Mouse (Mus musculus) layer of hippocampus, adult 9-10 months (tissue): ENCODE results near the gene Armc2.
A peak's percentile ranks its signal among the peaks of the same experiment; 100 is the strongest.

Experiments used
- DNase-seq: peaks from one replicate; pipeline ENCODE4 v3.0.0; 2022; ENCODE audit warnings: low spot score

Armc2 gene

DNA sequence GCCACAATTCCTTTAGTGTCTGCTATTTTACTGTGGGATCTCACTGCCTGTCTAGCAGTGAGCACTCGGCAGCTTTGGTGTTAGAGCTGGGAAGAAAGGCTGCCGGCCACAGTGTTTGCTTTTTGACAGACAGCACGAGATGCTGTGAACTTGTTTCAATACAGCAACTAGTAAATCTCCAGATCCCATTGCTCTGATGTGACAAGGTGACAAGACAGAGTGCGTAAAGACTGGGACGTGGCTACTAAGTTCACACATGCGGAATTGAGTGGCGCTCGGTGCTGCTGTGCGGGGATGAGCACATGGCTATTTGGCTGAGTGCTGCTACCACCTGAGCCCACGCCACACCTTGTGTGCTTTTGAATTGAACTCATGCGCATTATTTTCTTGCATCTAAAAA, 110.8 kb downstream of the Armc2 start:
- no peak for DNase-seq

DNA sequence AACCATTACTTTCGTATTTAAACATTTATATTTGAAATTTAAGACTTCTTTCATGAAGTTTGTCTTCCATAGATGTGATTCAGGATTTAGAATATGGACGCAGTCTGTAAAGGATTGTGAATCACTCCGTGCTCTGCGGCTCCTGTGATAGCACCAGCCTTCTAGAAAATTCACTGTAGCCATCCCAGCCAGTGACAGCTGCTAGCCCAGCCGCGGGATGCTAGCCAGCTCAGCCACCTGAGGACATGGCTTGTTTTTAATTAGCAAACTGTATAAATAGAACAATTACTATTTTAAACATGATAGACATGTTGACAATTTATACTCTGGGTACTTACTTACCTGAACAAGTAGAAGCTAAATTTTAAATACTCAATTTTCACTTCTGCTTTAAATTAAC, 116.4 kb downstream of the Armc2 start:
- no peak for DNase-seq

DNA sequence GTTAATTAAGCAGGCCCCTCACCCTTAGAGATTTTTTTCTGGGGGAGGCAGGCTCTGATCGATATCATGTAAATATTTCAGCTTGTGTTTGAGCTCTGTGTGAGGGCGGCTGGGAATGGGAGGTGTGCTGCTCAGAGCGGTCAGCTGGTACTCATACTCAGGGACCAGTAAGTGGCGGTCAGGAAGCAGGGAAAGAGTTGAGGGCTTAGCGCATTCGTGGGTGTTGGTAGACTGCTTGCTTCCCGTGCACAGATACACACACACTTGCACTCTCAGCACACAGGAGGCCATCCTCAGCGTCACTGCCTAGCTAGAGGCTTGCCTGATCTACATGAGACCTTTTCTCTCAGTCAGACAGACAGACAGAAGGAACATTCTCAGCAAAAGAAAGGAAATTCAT, 116.8 kb downstream of the Armc2 start:
- DNase-seq, result no peak

GRCm38 (mm10) chr10:41896865-41897264, 121.4 kb downstream of the Armc2 start:
- DNase-seq, result no peak

DNA sequence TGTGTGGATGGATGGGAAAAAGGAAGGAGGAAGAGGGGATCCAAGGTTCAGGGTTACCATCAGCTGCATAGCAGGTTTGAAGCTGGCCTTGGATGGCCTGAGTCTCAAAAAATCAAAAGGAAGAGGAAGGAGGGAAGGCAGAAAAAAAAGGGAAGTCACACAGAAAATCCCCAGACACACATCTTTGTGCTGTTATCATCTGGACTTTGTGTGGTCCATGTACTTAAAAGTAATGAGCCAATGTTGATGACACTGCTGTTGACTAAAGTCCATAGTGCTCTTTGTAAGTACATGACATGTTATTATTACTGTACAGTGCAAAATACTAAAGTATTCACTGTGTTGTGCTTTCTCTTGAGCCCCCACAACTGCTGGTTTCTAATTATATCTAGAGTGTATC, 121.8 kb downstream of the Armc2 start:
- no peak for DNase-seq

- no peak for DNase-seq
Measured at GRCm38 (mm10) chr10:41893433-41894411, 124.5 kb downstream of the Armc2 start.

GRCm38 (mm10) chr10:41891312-41891711, 126.9 kb downstream of the Armc2 start:
- no peak for DNase-seq

GRCm38 (mm10) chr10:41890537-41890936, 127.7 kb downstream of the Armc2 start:
- no peak for DNase-seq

GRCm38 (mm10) chr10:41889566-41889965, 128.7 kb downstream of the Armc2 start:
- no peak for DNase-seq

DNA sequence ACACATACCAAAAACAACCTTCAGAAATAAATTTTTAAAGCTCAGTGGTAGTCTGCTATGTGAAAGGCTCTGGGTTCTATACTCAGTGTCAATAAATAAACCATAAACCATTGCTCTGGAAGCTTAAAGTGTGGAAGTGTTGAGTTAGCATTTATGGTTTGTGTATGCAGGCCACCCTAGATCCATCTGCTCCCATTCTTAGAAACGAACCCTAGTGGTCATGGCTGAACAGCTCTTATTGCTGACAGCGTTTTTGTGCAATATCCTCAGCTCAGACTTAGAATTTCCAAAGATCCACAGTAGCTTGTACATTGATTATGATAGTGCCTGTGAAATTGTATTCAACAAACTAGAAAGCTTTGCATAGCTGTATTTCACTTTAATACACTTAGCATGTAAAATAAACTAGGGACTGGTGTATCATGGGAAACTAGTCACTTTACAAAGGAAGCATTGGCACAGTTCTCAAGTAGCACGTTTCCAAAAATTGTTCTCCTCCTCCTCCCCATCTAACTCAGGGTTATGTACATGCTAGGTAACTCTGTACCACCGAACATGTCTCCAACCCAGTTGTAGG, 129.8 kb downstream of the Armc2 start:
- DNase-seq, result no peak

- DNase-seq, result peak; percentile 53
Measured at GRCm38 (mm10) chr10:41887080-41887821, 131.0 kb downstream of the Armc2 start.

DNA sequence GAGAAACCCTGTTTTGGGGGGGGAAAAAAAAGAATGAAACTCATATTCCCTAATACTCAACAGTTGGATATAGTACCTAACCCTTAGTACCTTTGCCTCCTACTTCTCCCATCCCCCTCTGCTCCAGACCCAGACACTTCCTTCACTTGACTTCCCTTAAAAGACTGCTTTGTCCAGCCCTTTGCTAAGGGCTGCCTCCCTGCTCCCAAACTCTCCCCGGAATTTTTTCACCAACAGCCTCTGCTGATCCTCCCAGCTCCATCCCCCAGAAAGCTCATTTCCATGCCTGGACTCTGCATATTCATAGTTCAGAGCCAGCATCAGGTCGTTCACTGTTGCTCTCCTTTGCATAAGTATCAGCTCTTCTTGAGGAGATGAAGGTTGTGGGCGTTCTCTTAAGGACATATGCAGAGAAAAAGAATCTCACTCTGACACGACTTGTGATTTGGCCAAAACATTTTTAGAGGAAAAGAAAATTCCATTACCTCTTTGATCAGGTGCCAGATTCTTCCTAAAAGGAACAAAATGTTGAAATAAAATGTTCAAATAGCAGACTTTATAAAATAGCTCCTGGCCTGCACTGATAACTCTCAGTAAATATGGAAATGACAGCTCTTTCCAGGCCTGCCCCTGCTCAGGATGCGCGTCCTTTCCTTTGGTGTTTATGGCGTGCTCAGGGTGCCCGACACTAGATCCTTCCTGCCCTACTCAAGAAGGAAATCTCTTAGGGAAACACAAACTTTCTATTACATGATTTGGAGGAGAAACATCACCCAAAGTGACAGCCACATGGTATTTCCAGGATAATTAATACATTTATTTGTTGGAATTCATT, 134.3 kb downstream of the Armc2 start:
- no peak for DNase-seq

- DNase-seq, result no peak
Measured at GRCm38 (mm10) chr10:41881438-41881837, 136.8 kb downstream of the Armc2 start.

GRCm38 (mm10) chr10:41880777-41881176, 137.5 kb downstream of the Armc2 start:
- DNase-seq, result no peak

DNA sequence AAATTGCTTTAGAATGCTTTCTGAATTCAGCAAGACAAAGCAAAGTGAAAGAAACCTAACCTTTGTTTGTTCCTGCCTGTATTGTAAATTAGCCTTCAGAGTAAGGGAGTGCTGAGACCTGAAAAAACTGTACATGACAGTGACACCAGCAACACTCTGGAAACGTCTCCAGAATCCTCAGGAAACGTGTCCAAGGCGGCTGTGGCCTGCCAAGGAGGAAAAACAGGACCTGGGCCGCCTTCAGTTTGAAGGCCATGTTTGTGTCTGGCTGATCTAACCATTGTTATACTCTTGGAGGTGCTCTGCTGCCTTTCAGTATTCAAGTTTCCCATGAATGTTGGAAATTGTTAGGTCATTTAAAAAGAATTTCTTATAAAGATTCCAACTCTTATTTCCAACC, 138.0 kb downstream of the Armc2 start:
- DNase-seq, result no peak

DNA sequence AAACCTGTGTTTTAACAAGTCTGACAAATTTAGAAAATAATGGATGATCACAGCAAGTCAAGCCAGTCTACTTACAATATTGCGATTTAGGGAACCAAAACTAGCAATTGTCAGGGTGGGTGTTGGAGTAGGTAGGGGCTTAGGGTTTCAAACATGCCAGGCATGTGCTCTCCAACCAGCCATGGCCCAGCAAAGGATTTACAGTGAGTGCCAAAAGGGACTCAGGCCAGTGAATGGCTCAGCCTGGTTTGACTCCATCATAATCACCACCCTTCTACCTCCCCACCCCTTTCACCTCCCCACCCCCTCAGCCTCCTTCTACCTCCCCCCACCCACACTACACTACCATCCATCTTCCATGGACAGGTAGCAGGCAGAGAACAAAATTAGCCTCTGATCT, 138.6 kb downstream of the Armc2 start:
- no peak for DNase-seq

- DNase-seq, result no peak
Measured at GRCm38 (mm10) chr10:41878344-41878743, 139.9 kb downstream of the Armc2 start.

GRCm38 (mm10) chr10:41875624-41876023, 142.6 kb downstream of the Armc2 start:
- DNase-seq, result no peak

- no peak for DNase-seq
Measured at GRCm38 (mm10) chr10:41871564-41871963, 146.7 kb downstream of the Armc2 start.

DNA sequence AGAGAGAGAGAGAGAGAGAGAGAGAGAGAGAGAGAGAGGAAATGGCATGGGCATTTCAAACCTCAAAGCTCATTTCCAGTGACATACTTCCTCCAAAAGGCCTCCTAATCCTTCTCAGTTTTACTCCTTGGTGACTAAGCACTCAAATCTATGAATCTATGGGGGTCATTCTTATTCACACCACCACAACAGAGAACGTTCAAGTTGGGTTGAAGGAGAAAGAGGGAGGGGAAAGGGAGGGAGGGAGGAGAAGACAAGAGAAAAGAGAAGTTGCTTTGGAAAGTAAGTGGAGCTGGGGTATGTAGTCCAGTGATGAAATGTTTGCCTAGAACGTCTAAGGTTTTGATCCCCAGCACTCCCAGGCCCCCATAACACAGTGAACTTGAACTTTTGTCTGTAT, 148.1 kb downstream of the Armc2 start:
- no peak for DNase-seq

GRCm38 (mm10) chr10:41867956-41868355, 150.3 kb downstream of the Armc2 start:
- DNase-seq, result no peak

DNA sequence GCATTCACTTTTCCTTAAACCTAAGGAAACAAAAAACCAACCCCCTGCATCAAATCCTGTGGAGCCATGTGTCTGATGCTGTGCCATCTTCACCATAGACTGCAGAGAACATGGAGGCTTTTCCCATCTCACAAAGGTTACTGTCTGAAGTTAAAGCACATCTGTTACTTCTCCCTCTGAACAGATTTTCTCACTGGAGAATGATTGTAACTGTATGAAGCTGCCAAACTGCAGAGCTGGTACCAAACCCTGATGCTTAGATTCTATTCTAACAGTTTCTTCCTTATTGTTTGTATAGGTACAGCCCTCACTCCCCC, 151.4 kb downstream of the Armc2 start:
- no peak for DNase-seq
